Mouse (Mus musculus) lung, postnatal 14 days (tissue): Measurements from ENCODE around the gene Gm3415.

Source experiments
- DNase-seq: peaks from one replicate; pipeline ENCODE4 v3.0.0; 2021

Gm3415 gene

DNA sequence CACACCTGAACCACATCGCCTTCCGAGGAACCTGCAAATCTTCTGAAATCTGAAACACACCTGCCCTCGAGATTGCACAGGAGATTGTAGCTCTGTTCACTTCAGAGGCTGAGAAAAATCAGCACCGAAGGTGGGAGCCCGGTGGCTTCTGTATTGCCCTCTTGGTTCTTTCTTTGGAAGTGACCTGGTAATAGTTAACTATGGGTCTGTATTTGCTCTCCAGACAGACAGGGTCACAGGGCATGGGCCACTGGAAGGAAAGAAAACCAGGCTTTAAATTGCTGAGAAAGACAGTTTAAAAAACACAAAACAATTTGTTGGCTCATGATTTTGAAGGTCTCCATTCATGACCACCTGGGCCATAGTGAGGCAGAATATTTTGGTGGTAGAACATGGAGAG, 44.0 kb downstream of the Gm3415 start:
- DNase-seq = no peak

DNA sequence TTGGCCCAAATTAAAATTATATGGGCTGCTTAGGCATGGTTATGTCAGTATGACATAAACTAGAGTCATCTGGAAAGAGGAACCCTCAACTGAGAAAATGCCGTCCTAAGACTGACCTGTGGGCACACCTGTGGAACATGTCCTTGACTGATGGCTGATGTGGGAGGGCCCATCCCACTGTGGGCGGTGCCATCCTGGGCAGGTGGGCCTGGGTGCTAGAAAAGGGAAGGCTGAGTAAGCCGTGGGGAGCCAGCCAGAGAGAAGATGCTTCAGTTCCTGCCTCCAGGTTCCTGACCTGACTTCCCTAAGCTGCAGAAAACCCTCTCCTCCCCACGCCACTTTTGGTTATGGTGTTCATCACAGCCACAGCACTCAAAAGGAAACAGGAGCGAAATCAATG, 50.3 kb downstream of the Gm3415 start:
- no peak for DNase-seq

DNA sequence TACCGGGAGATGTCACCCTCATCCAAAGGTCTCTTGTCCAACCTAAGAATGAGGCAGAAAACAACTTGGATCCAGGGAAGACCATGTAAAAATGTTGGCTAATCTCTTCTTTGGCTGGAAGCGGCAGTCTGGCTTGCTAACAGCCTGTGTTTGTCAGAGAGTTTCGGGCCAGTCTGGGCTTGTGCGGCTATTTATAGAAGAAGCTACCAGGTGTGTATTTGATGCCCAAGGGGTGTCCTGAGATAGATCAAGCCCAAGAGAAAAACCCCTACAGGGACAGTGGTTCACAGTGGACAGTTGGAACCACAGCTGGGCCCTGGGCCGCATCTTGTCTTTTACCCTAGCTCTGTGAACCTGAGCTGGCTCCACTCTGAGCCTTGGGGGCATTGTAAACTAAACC, 51.0 kb downstream of the Gm3415 start:
- no peak for DNase-seq

DNA sequence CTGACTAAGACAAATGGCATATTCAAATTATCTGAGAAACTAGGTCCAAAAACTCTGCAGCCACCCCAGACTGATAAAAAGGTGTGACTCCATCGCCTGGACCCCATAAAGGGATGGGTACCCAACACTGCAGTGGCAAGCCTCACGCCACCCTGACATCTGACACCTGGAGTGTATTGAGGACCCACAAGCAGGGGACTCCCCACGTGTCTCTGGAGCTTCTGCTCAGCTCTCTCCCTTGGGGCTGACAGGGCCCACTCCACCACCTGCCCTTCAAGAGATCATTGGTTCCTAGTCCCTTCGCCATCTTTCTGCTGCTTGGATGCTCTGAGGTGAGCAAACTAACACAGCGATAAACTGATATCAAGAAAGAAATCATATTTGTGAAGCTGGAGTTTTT, 51.9 kb downstream of the Gm3415 start:
- DNase-seq = no peak
